Mouse (Mus musculus) C2C12 (cell line): ENCODE results near the gene Gpsm1. TPM values are rescaled to one million over a fixed set of nuclear protein-coding genes. Genes with fewer than 3 reads are reported as not detected.

Experiments used
- H3K27me3 ChIP-seq: one replicate; pipeline ENCODE4 v1.6.1; 2011; ENCODE audit not compliant: control insufficient read depth, insufficient read depth, insufficient read length
- H3K36me3 ChIP-seq: one replicate; pipeline ENCODE4 v1.6.1; 2011; ENCODE audit not compliant: control insufficient read depth, insufficient read depth
- H3K4me3 ChIP-seq: one replicate; pipeline ENCODE4 v1.5.1; 2011; ENCODE audit warnings: mild to moderate bottlenecking, control low read depth; ENCODE audit not compliant: poor library complexity, insufficient read depth, severe bottlenecking
- H3K79me2 ChIP-seq: one replicate; pipeline ENCODE4 v1.6.1; 2011; ENCODE audit not compliant: control insufficient read depth, insufficient read depth
- H3K79me3 ChIP-seq: one replicate; pipeline ENCODE4 v1.6.1; 2011; ENCODE audit warnings: low read depth, control low read depth
- H3ac ChIP-seq: one replicate; pipeline ENCODE3; 2011; ENCODE audit warnings: low read depth; ENCODE audit not compliant: control insufficient read depth, insufficient read length
- CEBPB ChIP-seq: IDR thresholded peaks from one replicate; pipeline ENCODE4 v1.6.1; 2011; ENCODE audit warnings: low read depth, mild to moderate bottlenecking, control low read depth, moderate library complexity
- CTCF ChIP-seq: IDR thresholded peaks from one replicate; pipeline ENCODE4 v1.5.1; 2011; ENCODE audit not compliant: control insufficient read depth, insufficient read depth, insufficient read length
- FOSL1 ChIP-seq: IDR thresholded peaks from one replicate; pipeline ENCODE4 v1.8.0; 2011; ENCODE audit warnings: mild to moderate bottlenecking, low read length; ENCODE audit not compliant: poor library complexity, insufficient read depth, severe bottlenecking
- MAX ChIP-seq: IDR thresholded peaks from one replicate; pipeline ENCODE4 v1.6.1; 2011; ENCODE audit warnings: mild to moderate bottlenecking, control low read depth
- MYOD1 ChIP-seq: IDR thresholded peaks from one replicate; pipeline ENCODE4 v1.6.1; 2011; ENCODE audit warnings: low read depth; ENCODE audit not compliant: control insufficient read depth, insufficient read length
- MYOG ChIP-seq: IDR thresholded peaks from one replicate; pipeline ENCODE4 v1.6.1; 2011; ENCODE audit not compliant: control insufficient read depth, insufficient read length; ENCODE audit errors: extremely low read depth
- USF1 ChIP-seq: IDR thresholded peaks from one replicate; pipeline ENCODE4 v1.6.1; 2011; ENCODE audit warnings: low read depth, mild to moderate bottlenecking, control low read depth, moderate library complexity
- polyA plus RNA-seq: library from polyadenylated mRNA; unstranded; fragments of >200 nt; fragmentation: generic; extraction: Trizol; gene quantifications from one replicate; pipeline ENCODE4 v1.2.1, GENCODE M21; 2012; ENCODE audit warnings: missing spikeins

Gene Gpsm1
- polyA plus RNA-seq, 1 experiment = 20.6 TPM

GRCm38 (mm10) chr2:26356678-26357077 lies 41.4 kb downstream of the Gpsm1 start:
- no peak overlapping the region for H3K4me3 ChIP-seq
- TF ChIP-seq MAX (no peak), MYOG (no peak), CTCF (no peak), MYOD1 (no peak), CEBPB (no peak), USF1 (no peak), FOSL1 (no peak)

GRCm38 (mm10) chr2:26357484-26357883 lies 42.2 kb downstream of the Gpsm1 start:
- no peak for TF ChIP-seq CTCF
- TF ChIP-seq MAX = no peak
- no peak for TF ChIP-seq USF1
- no peak for TF ChIP-seq CEBPB
- TF ChIP-seq MYOG = no peak
- no peak for TF ChIP-seq MYOD1
- TF ChIP-seq FOSL1 = no peak
- Histone ChIP-seq H3K4me3 (no peak overlapping the region), H3K79me2 (no peaks in the 10 kb centered on the region), H3K27me3 (no peaks in the 10 kb centered on the region), H3K79me3 (no peaks in the 10 kb centered on the region), H3K36me3 (no peaks in the 10 kb centered on the region), H3ac (no peak overlapping the region)

More at GRCm38 (mm10) chr2:26356678-26357077, 41.4 kb downstream of the Gpsm1 start:
- no peaks in the 10 kb centered on the region for H3K27me3 ChIP-seq
- no peaks in the 10 kb centered on the region for H3K79me2 ChIP-seq
- no peaks in the 10 kb centered on the region for H3K36me3 ChIP-seq
- no peaks in the 10 kb centered on the region for H3K79me3 ChIP-seq
- no peak overlapping the region for H3ac ChIP-seq

GRCm38 (mm10) chr2:26358667-26359320 lies 43.5 kb downstream of the Gpsm1 start:
- TF ChIP-seq CEBPB (no peak), MAX (no peak), MYOG (no peak), MYOD1 (no peak), CTCF (no peak), FOSL1 (no peak)
- Histone ChIP-seq H3K79me3 (no peaks in the 10 kb centered on the region), H3K4me3 (no peak overlapping the region), H3ac (no peak overlapping the region), H3K79me2 (no peaks in the 10 kb centered on the region), H3K27me3 (no peaks in the 10 kb centered on the region), H3K36me3 (peaks cover 4% of the 10 kb centered on the region)

GRCm38 (mm10) chr2:26359983-26360382 lies 44.7 kb downstream of the Gpsm1 start:
- Histone ChIP-seq H3K4me3 (no peak overlapping the region), H3ac (no peak overlapping the region), H3K79me2 (no peaks in the 10 kb centered on the region), H3K36me3 (peaks cover 16% of the 10 kb centered on the region), H3K79me3 (no peaks in the 10 kb centered on the region), H3K27me3 (no peaks in the 10 kb centered on the region)
- no peak for TF ChIP-seq CTCF
- TF ChIP-seq CEBPB = no peak
- no peak for TF ChIP-seq MAX
- TF ChIP-seq FOSL1 = no peak
- TF ChIP-seq USF1 = no peak
- TF ChIP-seq MYOG = no peak
- TF ChIP-seq MYOD1 = no peak

DNA sequence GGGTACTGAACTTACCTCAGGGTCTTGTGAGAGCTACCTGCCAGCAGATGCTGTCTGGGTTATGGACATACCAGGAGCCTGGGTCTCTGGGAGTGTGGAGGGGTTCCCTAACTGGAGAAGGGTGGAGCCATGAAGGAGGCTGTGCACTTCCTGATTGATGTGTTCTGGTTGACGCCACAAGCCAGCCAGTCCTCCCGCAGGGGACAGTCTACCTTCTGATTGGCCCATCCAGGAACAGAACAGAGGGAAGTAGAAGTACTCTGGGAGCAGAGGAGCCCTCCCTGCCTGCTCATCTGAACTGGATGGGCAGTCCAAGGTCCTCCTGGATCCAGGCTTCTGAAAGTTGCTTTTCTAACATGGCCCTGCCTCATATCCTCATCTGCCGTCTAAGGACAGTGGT lies 45.5 kb downstream of the Gpsm1 start, which contains the start of gene Card9:
Card9 (minus strand) TSS at position 147 of the 400 bp plus-strand sequence.
- TF ChIP-seq MAX (no peak), USF1 (no peak), MYOG (no peak), CTCF (no peak), CEBPB (no peak), MYOD1 (no peak), FOSL1 (no peak)
- Histone ChIP-seq H3K36me3 (peaks cover 24% of the 10 kb centered on the region), H3K4me3 (no peak within 1 kb of the TSS), H3ac (no peak within 1 kb of the TSS), H3K79me2 (no peaks in the 10 kb centered on the region), H3K79me3 (no peaks in the 10 kb centered on the region), H3K27me3 (no peaks in the 10 kb centered on the region)

- Histone ChIP-seq H3K4me3 (no peak overlapping the region), H3K27me3 (no peaks in the 10 kb centered on the region), H3K36me3 (peaks cover 44% of the 10 kb centered on the region), H3K79me3 (no peaks in the 10 kb centered on the region), H3K79me2 (no peaks in the 10 kb centered on the region), H3ac (no peak overlapping the region)
- TF ChIP-seq MAX (no peak), MYOG (no peak), FOSL1 (no peak), CEBPB (no peak), MYOD1 (no peak), USF1 (no peak), CTCF (no peak)
Measured at GRCm38 (mm10) chr2:26362991-26363390, 47.7 kb downstream of the Gpsm1 start.
